Mouse (Mus musculus): ENCODE data around the gene Arpc3. TPM values are rescaled to one million over a fixed set of nuclear protein-coding genes. Genes with fewer than 3 reads are reported as not detected.
"Not testable (repeated sequence)": the region's sequence is repeated elsewhere in the genome, so short reads cannot be mapped to it uniquely, and the experiment has no call there.

Gene Arpc3
- polyA plus RNA-seq, 1 experiment from 2014 or later: 152 TPM

DNA sequence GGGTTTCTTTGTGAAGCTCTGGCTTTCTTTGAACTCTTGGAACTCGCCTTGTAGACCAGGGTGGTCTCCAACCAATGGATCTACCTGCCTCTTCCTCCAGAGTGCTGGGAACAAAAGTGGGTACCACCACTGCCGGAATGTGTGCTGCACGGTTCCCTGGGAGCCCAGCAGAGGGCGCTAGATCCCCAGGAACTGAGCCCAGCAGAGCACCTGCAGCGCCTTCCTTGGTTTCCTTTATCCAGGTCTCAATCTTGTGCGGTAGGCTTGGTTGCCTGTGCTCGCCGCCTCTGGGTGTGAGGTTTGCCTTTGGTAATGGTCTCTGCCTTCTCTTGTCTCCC lies 9.6 kb downstream of the Arpc3 start:
- WGBS: 32% methylated on average over 8 of the region's 8 CpGs

DNA sequence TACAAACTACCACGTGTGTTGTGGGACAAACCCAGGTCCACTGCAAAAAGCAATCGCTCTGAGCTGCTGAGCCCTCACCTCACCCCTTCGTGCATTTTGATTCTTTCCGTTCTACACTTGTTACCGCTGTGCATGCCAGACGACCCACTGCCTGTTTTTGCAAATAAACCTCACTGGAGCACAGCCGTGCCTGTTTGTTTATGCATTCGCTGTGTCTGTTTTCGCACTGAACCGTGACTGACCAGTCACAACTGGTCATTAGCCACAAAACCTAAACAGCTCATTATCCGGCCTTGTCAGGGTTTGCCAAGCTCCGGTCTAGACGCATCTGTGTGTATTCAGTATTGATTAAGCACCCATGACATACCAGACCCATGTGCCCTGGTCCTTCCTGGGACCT lies 10.5 kb downstream of the Arpc3 start:
- Histone ChIP-seq H3K9me3 (no peaks in the 10 kb centered on the region), H3K4me3 (no peak overlapping the region), H3K4me2 (no peak overlapping the region), H3K27me3 (no peaks in the 10 kb centered on the region), H3K27ac (no peak overlapping the region), H3K9ac (no peak overlapping the region), H3K36me3 (peaks cover 65% of the 10 kb centered on the region), H3K4me1 (peaks cover 14% of the 10 kb centered on the region; the same call in 1 of the 2 replicates)
- 79% methylated on average over 13 of the region's 13 CpGs for WGBS
- no peak for ATAC-seq (ENCODE audit: borderline replicate concordance, extremely low read depth, low FRiP score, low TSS enrichment)

More for the DNA sequence above, 9.6 kb downstream of the Arpc3 start:
- Histone ChIP-seq H3K4me3 (no peak overlapping the region), H3K4me2 (no peak overlapping the region), H3K9me3 (no peaks in the 10 kb centered on the region), H3K36me3 (peaks cover 61% of the 10 kb centered on the region), H3K27me3 (no peaks in the 10 kb centered on the region), H3K9ac (no peak overlapping the region), H3K27ac (no peak overlapping the region), H3K4me1 (peaks cover 14% of the 10 kb centered on the region; the same call in 1 of the 2 replicates)
- no peak; the same call in 1 of the 2 replicates for ATAC-seq (ENCODE audit: borderline replicate concordance, extremely low read depth, low FRiP score, low TSS enrichment)

DNA sequence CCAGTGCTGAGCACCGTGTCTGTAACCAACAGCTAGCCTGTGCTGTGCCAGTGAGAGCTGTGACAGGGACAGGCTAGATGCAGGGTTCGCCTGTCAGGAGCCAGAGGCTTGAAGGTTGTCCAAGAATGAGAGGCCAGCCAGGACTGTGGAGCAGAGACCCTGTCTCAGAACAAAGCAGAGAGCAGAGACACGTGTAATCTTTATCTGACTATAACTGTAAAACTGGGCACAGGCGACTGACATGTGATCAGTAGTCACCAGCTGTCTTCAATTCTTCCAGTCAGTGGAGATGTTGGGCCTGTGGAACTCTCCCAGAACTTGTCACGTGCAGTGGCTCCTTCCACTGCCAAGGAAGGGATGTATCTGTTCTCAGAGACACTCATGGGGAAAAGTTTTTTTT lies 11.1 kb downstream of the Arpc3 start:
- peak; percentile 56; the same call in 1 of the 2 replicates for ATAC-seq (ENCODE audit: borderline replicate concordance, extremely low read depth, low FRiP score, low TSS enrichment)
- Histone ChIP-seq H3K27me3 (no peaks in the 10 kb centered on the region), H3K4me2 (no peak overlapping the region), H3K9ac (no peak overlapping the region), H3K36me3 (peaks cover 68% of the 10 kb centered on the region), H3K4me1 (peaks cover 14% of the 10 kb centered on the region; the same call in 1 of the 2 replicates), H3K9me3 (no peaks in the 10 kb centered on the region), H3K4me3 (no peak overlapping the region), H3K27ac (no peak overlapping the region)
- WGBS: 73% methylated on average over 5 of the region's 5 CpGs

- H3K4me1 ChIP-seq: peaks cover 14% of the 10 kb centered on the region; the same call in 1 of the 2 replicates
- no peak overlapping the region for H3K4me2 ChIP-seq
- H3K4me3 ChIP-seq: no peak overlapping the region
- no peaks in the 10 kb centered on the region for H3K27me3 ChIP-seq
- WGBS: 83% methylated on average over 12 of the region's 12 CpGs
- H3K36me3 ChIP-seq: peaks cover 68% of the 10 kb centered on the region
- ATAC-seq (ENCODE audit: borderline replicate concordance, extremely low read depth, low FRiP score, low TSS enrichment): no peak
- no peaks in the 10 kb centered on the region for H3K9me3 ChIP-seq
- no peak overlapping the region for H3K27ac ChIP-seq
- H3K9ac ChIP-seq: no peak overlapping the region
These were observed 11.7 kb downstream of the Arpc3 start for GRCm38 (mm10) chr5:122403362-122403761.

- H3K9me3 ChIP-seq: no peaks in the 10 kb centered on the region
- ATAC-seq (ENCODE audit: borderline replicate concordance, extremely low read depth, low FRiP score, low TSS enrichment): no peak
- H3K4me2 ChIP-seq: no peak overlapping the region
- H3K9ac ChIP-seq: no peak overlapping the region
- peaks cover 64% of the 10 kb centered on the region for H3K36me3 ChIP-seq
- no peaks in the 10 kb centered on the region for H3K27me3 ChIP-seq
- no peak overlapping the region for H3K27ac ChIP-seq
- H3K4me3 ChIP-seq: no peak overlapping the region
- 90% methylated on average over 10 of the region's 10 CpGs for WGBS
- 0 out of 2 replicates have a peak, but pooled peaks cover 10% of the 10 kb centered on the region for H3K4me1 ChIP-seq
These were observed 13.9 kb downstream of the Arpc3 start for GRCm38 (mm10) chr5:122405537-122405936.

DNA sequence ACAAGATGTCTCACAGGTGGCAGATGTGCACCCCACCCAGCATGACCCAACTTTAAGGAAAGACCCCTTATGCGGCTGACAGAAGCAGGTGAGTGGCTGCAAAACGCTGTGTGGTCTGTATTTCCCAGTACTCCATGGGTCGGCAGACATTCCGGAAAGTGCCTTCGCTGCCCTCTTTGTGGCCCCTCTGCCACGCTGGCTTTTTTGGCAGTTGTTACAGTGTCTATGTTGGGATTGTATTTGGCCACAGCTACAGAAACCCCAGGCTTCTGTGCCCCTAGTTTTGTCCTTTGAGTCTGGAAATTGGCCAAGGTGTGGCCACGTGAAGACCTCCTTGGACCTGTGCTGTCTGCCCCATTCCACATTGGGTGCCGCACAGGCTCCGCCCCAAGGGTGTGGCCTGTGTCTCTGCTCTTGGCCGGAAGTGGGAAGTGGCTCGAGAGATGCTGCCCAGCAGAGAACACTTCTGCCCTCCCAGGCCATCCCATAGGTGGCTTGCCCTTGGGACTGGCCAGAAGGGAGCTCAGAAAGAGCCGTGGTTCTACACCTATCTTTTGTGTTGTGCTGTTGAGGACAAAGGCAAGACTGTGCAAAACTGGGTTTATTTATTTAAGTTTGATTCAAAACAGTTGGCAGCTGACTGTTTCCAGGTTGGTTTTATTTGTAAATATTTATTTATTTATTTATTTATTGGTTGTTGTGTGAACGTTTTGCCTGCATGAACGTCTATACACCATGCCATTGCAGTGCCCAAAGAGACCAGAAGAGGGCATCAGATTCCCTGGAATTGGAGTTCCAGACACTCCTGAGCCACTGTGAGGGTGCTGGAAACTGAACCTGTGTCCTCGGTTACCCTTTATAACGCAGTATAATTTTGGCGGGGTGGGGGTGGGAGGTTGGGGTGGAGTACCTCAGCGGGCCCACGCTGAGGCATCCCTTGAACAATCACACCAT lies 18.3 kb downstream of the Arpc3 start:
- WGBS: 84% methylated on average over 19 of the region's 19 CpGs
- no peak overlapping the region for H3K4me2 ChIP-seq
- ATAC-seq (ENCODE audit: borderline replicate concordance, extremely low read depth, low FRiP score, low TSS enrichment): no peak
- no peaks in the 10 kb centered on the region for H3K9me3 ChIP-seq
- no peak overlapping the region for H3K27ac ChIP-seq
- H3K27me3 ChIP-seq: no peaks in the 10 kb centered on the region
- 0 out of 2 replicates have a peak, but pooled peaks cover 4% of the 10 kb centered on the region for H3K4me1 ChIP-seq
- H3K4me3 ChIP-seq: no peak overlapping the region
- peaks cover 31% of the 10 kb centered on the region for H3K36me3 ChIP-seq
- H3K9ac ChIP-seq: no peak overlapping the region

- no peak overlapping the region for H3K4me2 ChIP-seq
- WGBS: 64% methylated on average over 5 of the region's 5 CpGs
- no peaks in the 10 kb centered on the region for H3K27me3 ChIP-seq
- 0 out of 2 replicates have a peak, but pooled peaks cover 4% of the 10 kb centered on the region for H3K4me1 ChIP-seq
- H3K9me3 ChIP-seq: no peaks in the 10 kb centered on the region
- ATAC-seq (ENCODE audit: borderline replicate concordance, extremely low read depth, low FRiP score, low TSS enrichment): no peak
- H3K4me3 ChIP-seq: no peak overlapping the region
- no peak overlapping the region for H3K9ac ChIP-seq
- H3K27ac ChIP-seq: no peak overlapping the region
- peaks cover 12% of the 10 kb centered on the region for H3K36me3 ChIP-seq
These were observed 20.2 kb downstream of the Arpc3 start for GRCm38 (mm10) chr5:122411892-122412291.

DNA sequence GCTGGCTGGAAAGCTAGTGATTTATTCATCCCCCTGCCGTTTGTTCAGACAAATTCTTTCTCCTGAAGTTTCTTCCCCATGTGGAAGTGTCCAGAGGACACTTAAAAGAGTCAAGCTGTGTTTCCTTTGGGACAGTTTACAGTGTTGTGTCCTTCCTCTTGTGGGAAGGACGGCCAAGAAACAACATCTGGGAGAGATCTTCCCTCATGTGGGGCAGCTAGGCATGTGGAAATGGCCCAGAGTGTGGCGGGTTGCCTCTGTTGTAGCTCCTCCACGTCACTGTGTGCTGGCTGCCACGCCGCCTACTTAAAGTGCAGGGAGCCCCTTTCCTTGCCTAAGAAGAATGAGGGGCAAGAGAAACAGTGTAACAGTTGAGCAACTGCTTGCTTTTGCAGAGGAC lies 21.1 kb downstream of the Arpc3 start:
- H3K27ac ChIP-seq: no peak overlapping the region
- no peak overlapping the region for H3K4me2 ChIP-seq
- no peaks in the 10 kb centered on the region for H3K27me3 ChIP-seq
- H3K9ac ChIP-seq: no peak overlapping the region
- 35% methylated on average over 6 of the region's 6 CpGs for WGBS
- H3K4me1 ChIP-seq: 0 out of 2 replicates have a peak, but pooled peaks cover 4% of the 10 kb centered on the region
- H3K9me3 ChIP-seq: no peaks in the 10 kb centered on the region
- H3K4me3 ChIP-seq: no peak overlapping the region
- peak; percentile 80; the same call in 1 of the 2 replicates for ATAC-seq (ENCODE audit: borderline replicate concordance, extremely low read depth, low FRiP score, low TSS enrichment)
- H3K36me3 ChIP-seq: 0 out of 2 replicates have a peak, but pooled peaks cover 4% of the 10 kb centered on the region

DNA sequence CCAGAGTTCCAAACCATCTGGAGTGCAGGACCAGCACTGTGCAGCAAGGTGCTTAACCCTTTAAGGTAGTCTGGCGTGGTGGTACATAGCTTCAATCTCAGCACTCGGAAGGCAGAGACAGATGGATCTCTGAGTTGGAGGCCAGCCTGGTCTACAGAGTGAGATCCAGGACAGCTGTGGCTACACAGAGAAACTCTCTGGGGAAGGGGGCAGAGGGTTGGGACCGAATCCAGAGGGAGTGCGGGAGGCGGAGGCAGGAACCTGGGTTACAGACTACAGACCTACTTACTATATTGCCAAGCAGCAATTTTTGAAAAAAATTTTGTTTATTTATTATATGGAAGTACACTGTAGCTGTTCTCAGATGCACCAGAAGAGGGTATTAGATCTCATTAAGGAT lies 22.7 kb downstream of the Arpc3 start:
- 83% methylated on average over 5 of the region's 5 CpGs for WGBS
- H3K4me1 ChIP-seq: 0 out of 2 replicates have a peak, but pooled peaks cover 4% of the 10 kb centered on the region
- ATAC-seq (ENCODE audit: borderline replicate concordance, extremely low read depth, low FRiP score, low TSS enrichment): no peak

DNA sequence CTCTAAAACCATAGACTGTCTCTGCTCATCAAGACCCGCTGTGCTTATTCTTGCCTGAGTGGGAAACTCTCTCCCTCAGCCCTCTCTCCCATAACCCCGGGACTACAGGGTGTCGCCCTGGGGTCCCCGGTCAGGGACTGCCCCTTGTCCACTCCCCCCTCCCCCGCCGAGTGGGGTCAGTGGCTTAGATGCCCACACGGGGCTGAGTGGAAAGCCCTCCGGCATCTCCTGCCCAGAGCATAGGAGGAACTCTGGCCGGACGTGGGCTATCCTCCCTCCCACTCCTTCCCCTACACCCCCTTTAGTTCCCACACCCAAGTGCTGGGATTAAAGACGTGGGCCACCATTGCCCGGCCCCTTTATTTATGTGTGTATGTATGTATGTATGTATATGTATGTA lies 23.8 kb downstream of the Arpc3 start:
- Histone ChIP-seq H3K9ac (no peak overlapping the region), H3K4me3 (no peak overlapping the region), H3K27ac (no peak overlapping the region), H3K4me2 (no peak overlapping the region), H3K36me3 (no peaks in the 10 kb centered on the region), H3K27me3 (no peaks in the 10 kb centered on the region), H3K9me3 (no peaks in the 10 kb centered on the region), H3K4me1 (0 out of 2 replicates have a peak, but pooled peaks cover 4% of the 10 kb centered on the region)
- no peak for ATAC-seq (ENCODE audit: borderline replicate concordance, extremely low read depth, low FRiP score, low TSS enrichment)
- 85% methylated on average over 12 of the region's 12 CpGs for WGBS

More for the DNA sequence above, 22.7 kb downstream of the Arpc3 start:
- H3K27ac ChIP-seq: no peak overlapping the region
- H3K36me3 ChIP-seq: 0 out of 2 replicates have a peak, but pooled peaks cover 4% of the 10 kb centered on the region
- no peaks in the 10 kb centered on the region for H3K27me3 ChIP-seq
- H3K9me3 ChIP-seq: no peaks in the 10 kb centered on the region
- H3K4me3 ChIP-seq: no peak overlapping the region
- no peak overlapping the region for H3K4me2 ChIP-seq
- no peak overlapping the region for H3K9ac ChIP-seq

DNA sequence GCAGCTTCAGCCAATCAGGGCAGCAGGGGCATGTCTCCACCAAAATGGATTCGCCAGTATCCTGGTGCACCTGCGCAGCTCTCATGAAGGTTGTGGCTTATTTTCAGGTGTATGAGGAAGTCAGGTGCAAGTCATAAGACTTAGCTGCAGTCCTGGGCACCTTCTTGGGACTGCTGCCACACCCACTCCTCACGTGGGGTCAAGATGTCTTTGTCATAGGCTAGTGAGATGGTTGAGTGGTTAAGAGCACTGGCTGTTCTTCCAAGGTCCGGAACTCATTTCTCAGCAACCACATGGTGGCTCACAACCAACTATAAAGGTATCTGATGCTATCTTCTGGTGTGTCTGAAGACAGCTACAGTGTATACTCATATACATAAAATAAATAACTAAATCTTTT lies 29.0 kb downstream of the Arpc3 start:
- not testable (repeated sequence) for H3K36me3 ChIP-seq; H3K4me2 ChIP-seq; H3K9me3 ChIP-seq; H3K27ac ChIP-seq; ATAC-seq (ENCODE audit: borderline replicate concordance, extremely low read depth, low FRiP score, low TSS enrichment); H3K9ac ChIP-seq; H3K4me3 ChIP-seq; H3K27me3 ChIP-seq
- H3K4me1 ChIP-seq: peaks cover 23% of the 10 kb centered on the region
- 54% methylated on average over 4 of the region's 4 CpGs for whole genome bisulfite sequencing

Measured in lung, embryonic 15.5 days (tissue).